Mouse (Mus musculus): ENCODE results near the gene Ldha. TPM values are rescaled to one million over a fixed set of nuclear protein-coding genes. Genes with fewer than 3 reads are reported as not detected.

Ldha gene
- polyA plus RNA-seq, 1 experiment from 2014 or later, result 1,645 TPM

- Histone ChIP-seq H3K27me3 (ENCODE audit: control insufficient read depth, insufficient read depth, low read length) (no peaks in the 10 kb centered on the region), H3K9ac (replicated peaks; ENCODE audit: low read depth, low read length) (no peak overlapping the region), H3K9me3 (ENCODE audit: control insufficient read depth, low read depth, low read length) (no peaks in the 10 kb centered on the region), H3K4me2 (replicated peaks; ENCODE audit: low read depth, low read length) (no peak overlapping the region), H3K4me1 (ENCODE audit: control insufficient read depth, insufficient read depth, low read length) (peaks cover 29% of the 10 kb centered on the region), H3K27ac (ENCODE audit: low read length) (no peak overlapping the region), H3K36me3 (ENCODE audit: control insufficient read depth, insufficient read depth, low read length) (no peaks in the 10 kb centered on the region), H3K4me3 (ENCODE audit: low read depth, low read length) (no peak overlapping the region)
- 36% methylated on average over 4 of the region's 4 CpGs for WGBS
- no peak for ATAC-seq (ENCODE audit: insufficient number of reproducible peaks, insufficient read depth, low FRiP score, low read depth)
Observed at GRCm38 (mm10) chr7:46840326-46840725, 949 bp upstream of the Ldha start.

DNA sequence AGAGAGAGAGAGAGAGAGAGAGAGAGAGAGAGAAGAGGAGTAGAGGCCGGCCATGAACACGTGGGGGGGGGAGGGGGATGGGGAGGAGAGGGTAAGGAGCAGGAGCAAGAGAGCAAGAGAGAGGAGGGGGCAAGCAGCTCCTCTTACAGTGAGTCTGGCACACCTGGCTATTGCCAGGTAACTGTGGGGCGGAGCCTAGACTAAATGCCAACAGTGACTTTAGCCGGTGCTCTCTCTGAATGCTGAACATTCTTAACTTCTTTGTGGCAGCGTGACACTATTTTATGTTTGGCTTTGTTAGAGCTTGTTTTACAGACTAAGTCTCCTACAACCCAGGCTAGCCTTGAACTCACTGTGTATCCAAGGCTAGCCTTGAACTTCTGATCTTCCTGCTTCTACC lies 1.0 kb downstream of the Ldha start:
- Histone ChIP-seq H3K9me3 (ENCODE audit: control insufficient read depth, low read depth, low read length) (no peaks in the 10 kb centered on the region), H3K4me2 (replicated peaks; ENCODE audit: low read depth, low read length) (no peak overlapping the region), H3K27ac (ENCODE audit: low read length) (no peak overlapping the region), H3K4me3 (ENCODE audit: low read depth, low read length) (no peak overlapping the region), H3K27me3 (ENCODE audit: control insufficient read depth, insufficient read depth, low read length) (no peaks in the 10 kb centered on the region), H3K4me1 (ENCODE audit: control insufficient read depth, insufficient read depth, low read length) (peaks cover 36% of the 10 kb centered on the region), H3K9ac (replicated peaks; ENCODE audit: low read depth, low read length) (no peak overlapping the region), H3K36me3 (ENCODE audit: control insufficient read depth, insufficient read depth, low read length) (no peaks in the 10 kb centered on the region)
- no peak for ATAC-seq (ENCODE audit: insufficient number of reproducible peaks, insufficient read depth, low FRiP score, low read depth)
- WGBS, result 32% methylated on average over 5 of the region's 5 CpGs

- peaks cover 5% of the 10 kb centered on the region for H3K36me3 ChIP-seq (ENCODE audit: control insufficient read depth, insufficient read depth, low read length)
- 85% methylated on average over 4 of the region's 4 CpGs for WGBS
- H3K27me3 ChIP-seq (ENCODE audit: control insufficient read depth, insufficient read depth, low read length), result no peaks in the 10 kb centered on the region
- no peak overlapping the region for H3K4me2 ChIP-seq (replicated peaks; ENCODE audit: low read depth, low read length)
- no peak overlapping the region for H3K9ac ChIP-seq (replicated peaks; ENCODE audit: low read depth, low read length)
- H3K9me3 ChIP-seq (ENCODE audit: control insufficient read depth, low read depth, low read length), result no peaks in the 10 kb centered on the region
- H3K27ac ChIP-seq (ENCODE audit: low read length), result no peak overlapping the region
- H3K4me3 ChIP-seq (ENCODE audit: low read depth, low read length), result no peak overlapping the region
- peaks cover 28% of the 10 kb centered on the region for H3K4me1 ChIP-seq (ENCODE audit: control insufficient read depth, insufficient read depth, low read length)
- no peak for ATAC-seq (ENCODE audit: insufficient number of reproducible peaks, insufficient read depth, low FRiP score, low read depth)
Observed at GRCm38 (mm10) chr7:46843576-46843975, 2.3 kb downstream of the Ldha start.

GRCm38 (mm10) chr7:46845211-46845977 lies 4.1 kb downstream of the Ldha start:
- Histone ChIP-seq H3K4me3 (ENCODE audit: low read depth, low read length) (peak overlapping the region; percentile 84), H3K27me3 (ENCODE audit: control insufficient read depth, insufficient read depth, low read length) (no peaks in the 10 kb centered on the region), H3K36me3 (ENCODE audit: control insufficient read depth, insufficient read depth, low read length) (peaks cover 20% of the 10 kb centered on the region), H3K4me1 (ENCODE audit: control insufficient read depth, insufficient read depth, low read length) (peaks cover 16% of the 10 kb centered on the region), H3K9me3 (ENCODE audit: control insufficient read depth, low read depth, low read length) (no peaks in the 10 kb centered on the region), H3K9ac (replicated peaks; ENCODE audit: low read depth, low read length) (peak overlapping the region; percentile 84), H3K4me2 (replicated peaks; ENCODE audit: low read depth, low read length) (peak overlapping the region; percentile 74), H3K27ac (ENCODE audit: low read length) (peak overlapping the region; percentile 92)
- ATAC-seq (ENCODE audit: insufficient number of reproducible peaks, insufficient read depth, low FRiP score, low read depth), result peak; percentile 88
- under 1% methylated on average over 51 of the region's 51 CpGs for WGBS

DNA sequence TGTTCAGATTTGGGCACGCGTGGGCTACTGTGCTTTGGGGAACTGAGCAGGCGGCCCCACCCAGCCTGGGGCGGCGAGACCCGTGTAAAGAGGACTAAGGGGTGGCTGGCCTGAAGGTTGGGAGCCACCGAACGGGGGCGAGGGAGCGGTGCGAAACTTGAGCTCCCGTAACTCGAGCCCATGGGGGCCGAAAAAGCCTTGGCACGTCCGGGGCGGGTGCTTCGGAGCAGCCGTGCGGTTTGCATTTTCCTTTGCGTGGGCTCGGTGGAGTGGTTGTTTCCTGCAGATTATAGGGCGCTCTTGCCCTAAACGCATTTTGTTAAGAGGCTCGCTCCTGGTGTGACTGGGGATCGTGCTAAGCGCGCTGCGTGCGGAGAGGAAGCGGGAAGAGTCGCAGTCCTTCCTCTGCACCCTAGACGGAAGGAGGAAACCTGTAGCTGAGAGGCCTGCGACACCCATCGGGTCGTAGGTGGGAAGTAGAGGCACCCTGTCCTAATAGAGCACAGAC lies 4.8 kb downstream of the Ldha start:
- Histone ChIP-seq H3K4me2 (replicated peaks; ENCODE audit: low read depth, low read length) (peak overlapping the region; percentile 74), H3K27ac (ENCODE audit: low read length) (peak overlapping the region; percentile 92), H3K9me3 (ENCODE audit: control insufficient read depth, low read depth, low read length) (no peaks in the 10 kb centered on the region), H3K9ac (replicated peaks; ENCODE audit: low read depth, low read length) (peak overlapping the region; percentile 84), H3K4me1 (ENCODE audit: control insufficient read depth, insufficient read depth, low read length) (peaks cover 16% of the 10 kb centered on the region), H3K4me3 (ENCODE audit: low read depth, low read length) (peak overlapping the region; percentile 84), H3K36me3 (ENCODE audit: control insufficient read depth, insufficient read depth, low read length) (peaks cover 25% of the 10 kb centered on the region), H3K27me3 (ENCODE audit: control insufficient read depth, insufficient read depth, low read length) (no peaks in the 10 kb centered on the region)
- ATAC-seq (ENCODE audit: insufficient number of reproducible peaks, insufficient read depth, low FRiP score, low read depth), result peak; percentile 30; the same call in 1 of the 2 replicates
- under 1% methylated on average over 36 of the region's 36 CpGs for WGBS

DNA sequence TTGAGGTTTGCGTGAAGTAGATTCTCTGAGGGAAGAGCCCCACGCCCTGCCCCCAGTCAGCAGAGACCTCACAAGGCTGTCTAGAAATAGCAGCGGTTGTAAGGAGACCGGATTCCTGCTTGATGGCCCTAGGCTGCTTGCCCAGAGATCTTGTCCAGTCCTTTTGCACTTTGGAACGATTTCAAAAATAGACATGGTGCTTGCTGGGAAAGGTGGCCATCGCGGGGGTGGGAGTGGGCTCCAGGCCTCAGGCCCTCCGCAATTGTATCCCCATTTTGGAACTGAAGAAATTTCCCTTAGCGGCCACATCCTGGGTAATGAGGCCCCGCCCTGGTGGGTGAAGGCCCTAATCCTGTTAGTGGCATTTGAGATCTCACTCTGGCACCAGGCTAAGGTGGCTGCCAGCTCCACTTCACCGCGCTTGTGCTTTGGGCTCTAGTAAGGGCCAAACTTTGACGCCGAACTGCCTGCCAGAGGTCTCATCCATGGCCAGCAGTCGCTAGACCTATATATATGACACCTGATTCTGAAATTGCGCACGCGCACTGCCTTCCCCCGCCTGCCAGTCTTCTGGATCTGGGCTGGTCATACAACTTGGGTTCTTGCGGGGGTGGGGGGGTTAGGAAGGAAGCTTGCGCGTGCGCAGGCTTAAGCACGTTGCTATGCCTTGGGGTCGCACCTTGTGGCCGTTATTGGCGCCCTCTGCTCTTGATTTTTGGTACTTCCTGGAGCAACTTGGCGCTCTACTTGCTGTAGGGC lies 5.4 kb downstream of the Ldha start:
- peak; percentile 57 for ATAC-seq (ENCODE audit: insufficient number of reproducible peaks, insufficient read depth, low FRiP score, low read depth)
- Histone ChIP-seq H3K9ac (replicated peaks; ENCODE audit: low read depth, low read length) (peak overlapping the region; percentile 84), H3K27ac (ENCODE audit: low read length) (peak overlapping the region; percentile 92; the same call in 1 of the 2 replicates), H3K4me3 (ENCODE audit: low read depth, low read length) (peak overlapping the region; percentile 84), H3K4me2 (replicated peaks; ENCODE audit: low read depth, low read length) (peak overlapping the region; percentile 74), H3K9me3 (ENCODE audit: control insufficient read depth, low read depth, low read length) (no peaks in the 10 kb centered on the region), H3K27me3 (ENCODE audit: control insufficient read depth, insufficient read depth, low read length) (no peaks in the 10 kb centered on the region), H3K4me1 (ENCODE audit: control insufficient read depth, insufficient read depth, low read length) (peaks cover 16% of the 10 kb centered on the region), H3K36me3 (ENCODE audit: control insufficient read depth, insufficient read depth, low read length) (peaks cover 32% of the 10 kb centered on the region)
- WGBS, result 2% methylated on average over 28 of the region's 28 CpGs

DNA sequence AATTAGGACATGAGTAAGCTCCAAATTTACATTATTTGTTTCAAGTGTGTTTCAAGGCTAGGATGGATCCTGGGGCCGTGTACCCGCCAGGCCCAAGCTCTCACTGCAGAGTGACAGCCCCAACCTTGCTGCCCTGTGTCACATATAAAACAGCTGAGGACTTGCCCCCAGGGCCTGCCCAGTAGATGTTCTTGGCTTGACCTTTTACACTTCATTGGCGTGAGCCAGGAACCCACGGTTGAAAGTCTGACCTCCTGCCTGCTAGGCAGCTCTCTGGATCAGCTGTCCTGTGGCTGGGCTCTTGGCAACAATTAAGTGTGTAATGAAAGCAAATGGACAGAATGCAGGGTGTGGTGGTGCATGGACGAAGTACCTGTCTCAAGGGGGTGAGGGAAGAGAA lies 8.0 kb downstream of the Ldha start:
- ATAC-seq (ENCODE audit: insufficient number of reproducible peaks, insufficient read depth, low FRiP score, low read depth), result no peak
- Histone ChIP-seq H3K4me1 (ENCODE audit: control insufficient read depth, insufficient read depth, low read length) (peaks cover 16% of the 10 kb centered on the region), H3K27me3 (ENCODE audit: control insufficient read depth, insufficient read depth, low read length) (no peaks in the 10 kb centered on the region), H3K27ac (ENCODE audit: low read length) (no peak overlapping the region), H3K9me3 (ENCODE audit: control insufficient read depth, low read depth, low read length) (no peaks in the 10 kb centered on the region), H3K4me2 (replicated peaks; ENCODE audit: low read depth, low read length) (no peak overlapping the region), H3K36me3 (ENCODE audit: control insufficient read depth, insufficient read depth, low read length) (peaks cover 58% of the 10 kb centered on the region), H3K9ac (replicated peaks; ENCODE audit: low read depth, low read length) (no peak overlapping the region), H3K4me3 (ENCODE audit: low read depth, low read length) (no peak overlapping the region)
- WGBS, result 90% methylated on average over 5 of the region's 5 CpGs

- H3K4me2 ChIP-seq (replicated peaks; ENCODE audit: low read depth, low read length), result no peak overlapping the region
- H3K4me1 ChIP-seq (ENCODE audit: control insufficient read depth, insufficient read depth, low read length), result peaks cover 7% of the 10 kb centered on the region; the same call in 1 of the 2 replicates
- no peaks in the 10 kb centered on the region for H3K27me3 ChIP-seq (ENCODE audit: control insufficient read depth, insufficient read depth, low read length)
- 84% methylated on average over 7 of the region's 7 CpGs for WGBS
- no peaks in the 10 kb centered on the region for H3K9me3 ChIP-seq (ENCODE audit: control insufficient read depth, low read depth, low read length)
- no peak overlapping the region for H3K4me3 ChIP-seq (ENCODE audit: low read depth, low read length)
- peaks cover 67% of the 10 kb centered on the region for H3K36me3 ChIP-seq (ENCODE audit: control insufficient read depth, insufficient read depth, low read length)
- H3K27ac ChIP-seq (ENCODE audit: low read length), result no peak overlapping the region
- H3K9ac ChIP-seq (replicated peaks; ENCODE audit: low read depth, low read length), result no peak overlapping the region
- no peak for ATAC-seq (ENCODE audit: insufficient number of reproducible peaks, insufficient read depth, low FRiP score, low read depth)
Observed at GRCm38 (mm10) chr7:46851026-46851425, 9.8 kb downstream of the Ldha start.

All from stomach, embryonic 14.5 days (tissue).